Mouse (Mus musculus): ENCODE data around the gene Sfxn2. TPM values are rescaled to one million over a fixed set of nuclear protein-coding genes. Genes with fewer than 3 reads are reported as not detected.

The Sfxn2 gene
- polyA plus RNA-seq, 1 experiment = 6.5 TPM

DNA sequence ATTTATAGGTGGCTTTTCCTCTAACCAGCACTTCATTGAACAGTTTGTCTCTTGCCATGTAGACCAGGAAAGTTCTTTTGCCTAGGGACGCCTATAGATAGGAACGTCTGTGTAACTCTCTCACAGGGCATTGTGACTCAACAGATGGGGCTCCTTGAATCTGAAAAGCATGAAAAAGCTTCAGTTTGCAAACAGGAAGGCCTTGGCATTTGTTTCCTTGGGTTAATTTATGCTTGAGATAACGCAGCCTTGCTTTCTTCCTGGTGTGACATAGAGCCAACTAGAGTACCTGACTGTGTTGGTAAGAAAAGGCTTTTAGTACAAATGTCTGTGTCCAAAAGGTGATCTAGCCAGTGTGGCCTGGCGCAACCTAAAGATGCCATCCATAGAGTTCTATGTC, 29.2 kb downstream of the Sfxn2 start:
- H3K27ac ChIP-seq (ENCODE audit: control insufficient read depth, insufficient read depth, low read length) = no peak overlapping the region
- H3K36me3 ChIP-seq (ENCODE audit: control insufficient read depth, insufficient read depth, low read length) = no peaks in the 10 kb centered on the region
- WGBS = 81% methylated on average over 4 of the region's 4 CpGs
- H3K4me1 ChIP-seq (replicated peaks; ENCODE audit: control insufficient read depth, insufficient read depth, low read length) = peaks cover 25% of the 10 kb centered on the region
- no peak for DNase-seq
- no peaks in the 10 kb centered on the region for H3K27me3 ChIP-seq (ENCODE audit: control insufficient read depth, insufficient read depth, low read length)
- no peak overlapping the region for H3K4me3 ChIP-seq (ENCODE audit: control insufficient read depth, insufficient read depth, low read length)
- TF ChIP-seq POLR2A (IDR thresholded peaks at IDR 0.05; ENCODE audit: control insufficient read depth, extremely low read depth, insufficient read depth, low read length, poor library complexity) (no peak), CTCF (IDR thresholded peaks at IDR 0.05; ENCODE audit: borderline replicate concordance, control insufficient read depth, extremely low read depth, insufficient read depth, low read length, poor library complexity) (no peak)

DNA sequence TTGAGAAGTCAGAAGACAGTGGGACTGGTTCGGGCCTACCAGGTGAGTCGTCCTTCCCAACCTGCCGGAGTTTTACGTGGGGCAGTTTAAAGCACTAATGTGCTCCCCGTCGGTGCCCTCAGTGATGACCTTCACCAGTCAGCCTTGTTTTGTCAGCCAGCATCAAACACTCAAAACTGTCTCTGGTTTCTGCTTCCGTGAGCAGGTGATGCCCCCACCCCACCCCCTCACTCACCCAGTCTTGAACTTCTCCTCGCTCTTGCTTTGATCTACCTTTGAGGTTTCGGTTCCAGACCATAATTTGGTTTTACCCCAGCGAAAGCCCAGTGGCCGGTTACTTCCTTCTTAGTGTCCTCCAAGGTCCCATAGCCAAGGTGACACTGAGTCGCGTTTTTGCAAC, 33.6 kb downstream of the Sfxn2 start:
- Histone ChIP-seq H3K27ac (ENCODE audit: control insufficient read depth, insufficient read depth, low read length) (peak overlapping the region; percentile 10; the same call in 1 of the 2 replicates), H3K36me3 (ENCODE audit: control insufficient read depth, insufficient read depth, low read length) (peaks cover 9% of the 10 kb centered on the region; the same call in 1 of the 2 replicates), H3K4me3 (ENCODE audit: control insufficient read depth, insufficient read depth, low read length) (no peak overlapping the region), H3K4me1 (replicated peaks; ENCODE audit: control insufficient read depth, insufficient read depth, low read length) (peaks cover 20% of the 10 kb centered on the region), H3K27me3 (ENCODE audit: control insufficient read depth, insufficient read depth, low read length) (no peaks in the 10 kb centered on the region)
- DNase-seq = no peak
- TF ChIP-seq CTCF (IDR thresholded peaks at IDR 0.05; ENCODE audit: borderline replicate concordance, control insufficient read depth, extremely low read depth, insufficient read depth, low read length, poor library complexity) = no peak
- no peak for TF ChIP-seq POLR2A (IDR thresholded peaks at IDR 0.05; ENCODE audit: control insufficient read depth, extremely low read depth, insufficient read depth, low read length, poor library complexity)
- WGBS = 28% methylated on average over 13 of the region's 13 CpGs

DNA sequence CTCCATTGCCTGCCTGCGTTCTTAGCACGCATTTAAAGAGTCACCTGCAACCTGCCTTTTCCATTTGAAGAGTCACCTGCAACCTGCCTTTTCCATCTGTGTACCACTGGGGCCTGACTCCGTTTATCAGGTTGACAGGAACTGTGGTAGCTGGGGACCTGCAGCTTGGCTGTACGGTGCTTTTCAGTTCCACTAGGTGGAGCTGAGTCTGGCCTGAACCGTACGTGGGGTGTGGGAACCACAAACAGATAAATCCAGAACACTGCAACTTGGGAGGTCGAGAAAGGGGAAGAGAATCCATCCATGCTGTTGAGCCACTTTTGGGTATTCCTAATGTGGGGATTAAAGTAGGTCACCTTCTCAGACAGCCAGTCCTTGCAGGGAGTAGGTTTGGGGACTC, 34.3 kb downstream of the Sfxn2 start:
- Histone ChIP-seq H3K27me3 (ENCODE audit: control insufficient read depth, insufficient read depth, low read length) (no peaks in the 10 kb centered on the region), H3K36me3 (ENCODE audit: control insufficient read depth, insufficient read depth, low read length) (peaks cover 9% of the 10 kb centered on the region; the same call in 1 of the 2 replicates), H3K4me1 (replicated peaks; ENCODE audit: control insufficient read depth, insufficient read depth, low read length) (peaks cover 22% of the 10 kb centered on the region), H3K27ac (ENCODE audit: control insufficient read depth, insufficient read depth, low read length) (peak overlapping the region; percentile 10; the same call in 1 of the 2 replicates), H3K4me3 (ENCODE audit: control insufficient read depth, insufficient read depth, low read length) (no peak overlapping the region)
- WGBS = 28% methylated on average over 7 of the region's 7 CpGs
- peak; percentile 48 for DNase-seq
- TF ChIP-seq CTCF (IDR thresholded peaks at IDR 0.05; ENCODE audit: borderline replicate concordance, control insufficient read depth, extremely low read depth, insufficient read depth, low read length, poor library complexity) (no peak), POLR2A (IDR thresholded peaks at IDR 0.05; ENCODE audit: control insufficient read depth, extremely low read depth, insufficient read depth, low read length, poor library complexity) (no peak)

DNA sequence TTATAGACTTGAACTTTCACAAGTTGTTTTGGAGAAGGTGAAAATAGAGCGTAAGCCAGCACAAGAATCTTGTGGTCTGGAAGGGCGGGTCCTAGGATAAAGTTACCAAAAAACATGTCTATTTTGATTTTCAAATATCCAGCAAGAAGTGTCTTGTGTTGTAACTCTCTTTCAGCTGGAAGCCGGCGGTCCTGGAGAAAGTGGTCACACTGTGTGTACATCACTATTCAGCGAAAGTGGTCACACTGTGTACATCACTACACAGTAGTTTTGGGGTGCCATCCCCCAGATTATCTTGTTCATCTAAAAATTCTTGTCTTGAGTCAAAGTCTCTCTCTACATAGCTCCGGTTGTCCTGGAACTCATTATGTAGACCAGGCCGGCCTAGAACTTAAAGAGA, 35.0 kb downstream of the Sfxn2 start:
- peaks cover 9% of the 10 kb centered on the region; the same call in 1 of the 2 replicates for H3K36me3 ChIP-seq (ENCODE audit: control insufficient read depth, insufficient read depth, low read length)
- H3K27me3 ChIP-seq (ENCODE audit: control insufficient read depth, insufficient read depth, low read length) = no peaks in the 10 kb centered on the region
- 96% methylated on average over 7 of the region's 7 CpGs for whole genome bisulfite sequencing
- H3K4me1 ChIP-seq (replicated peaks; ENCODE audit: control insufficient read depth, insufficient read depth, low read length) = peaks cover 24% of the 10 kb centered on the region
- H3K4me3 ChIP-seq (ENCODE audit: control insufficient read depth, insufficient read depth, low read length) = no peak overlapping the region
- no peak for DNase-seq
- no peak overlapping the region for H3K27ac ChIP-seq (ENCODE audit: control insufficient read depth, insufficient read depth, low read length)
- TF ChIP-seq POLR2A (IDR thresholded peaks at IDR 0.05; ENCODE audit: control insufficient read depth, extremely low read depth, insufficient read depth, low read length, poor library complexity) = no peak
- TF ChIP-seq CTCF (IDR thresholded peaks at IDR 0.05; ENCODE audit: borderline replicate concordance, control insufficient read depth, extremely low read depth, insufficient read depth, low read length, poor library complexity) = no peak

DNA sequence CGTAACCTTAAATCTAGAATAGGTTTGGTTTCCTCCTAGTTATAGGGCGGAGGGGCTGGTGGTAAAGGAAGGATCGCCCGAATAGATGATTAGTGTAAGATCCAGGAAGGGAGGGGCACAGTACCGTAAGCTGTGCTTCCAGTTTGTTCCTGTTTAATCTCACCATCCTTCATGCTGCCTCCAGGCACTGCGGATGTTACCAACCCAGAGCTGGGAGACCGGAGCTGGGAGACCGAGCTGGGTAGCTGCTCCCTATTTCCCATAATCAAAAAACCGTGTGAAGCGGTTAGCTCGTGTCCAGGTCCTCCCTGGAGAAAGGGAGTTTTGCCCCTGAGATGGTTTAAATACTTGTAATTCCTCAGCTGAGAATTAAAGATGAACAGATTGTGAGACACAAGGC, 43.2 kb downstream of the Sfxn2 start:
- no peak for DNase-seq
- WGBS = 93% methylated on average over 11 of the region's 11 CpGs
- H3K27ac ChIP-seq (ENCODE audit: control insufficient read depth, insufficient read depth, low read length) = no peak overlapping the region
- no peak overlapping the region for H3K4me3 ChIP-seq (ENCODE audit: control insufficient read depth, insufficient read depth, low read length)
- H3K27me3 ChIP-seq (ENCODE audit: control insufficient read depth, insufficient read depth, low read length) = no peaks in the 10 kb centered on the region
- no peaks in the 10 kb centered on the region for H3K36me3 ChIP-seq (ENCODE audit: control insufficient read depth, insufficient read depth, low read length)
- peaks cover 62% of the 10 kb centered on the region for H3K4me1 ChIP-seq (replicated peaks; ENCODE audit: control insufficient read depth, insufficient read depth, low read length)
- TF ChIP-seq POLR2A (IDR thresholded peaks at IDR 0.05; ENCODE audit: control insufficient read depth, extremely low read depth, insufficient read depth, low read length, poor library complexity) (no peak), CTCF (IDR thresholded peaks at IDR 0.05; ENCODE audit: borderline replicate concordance, control insufficient read depth, extremely low read depth, insufficient read depth, low read length, poor library complexity) (no peak)

DNA sequence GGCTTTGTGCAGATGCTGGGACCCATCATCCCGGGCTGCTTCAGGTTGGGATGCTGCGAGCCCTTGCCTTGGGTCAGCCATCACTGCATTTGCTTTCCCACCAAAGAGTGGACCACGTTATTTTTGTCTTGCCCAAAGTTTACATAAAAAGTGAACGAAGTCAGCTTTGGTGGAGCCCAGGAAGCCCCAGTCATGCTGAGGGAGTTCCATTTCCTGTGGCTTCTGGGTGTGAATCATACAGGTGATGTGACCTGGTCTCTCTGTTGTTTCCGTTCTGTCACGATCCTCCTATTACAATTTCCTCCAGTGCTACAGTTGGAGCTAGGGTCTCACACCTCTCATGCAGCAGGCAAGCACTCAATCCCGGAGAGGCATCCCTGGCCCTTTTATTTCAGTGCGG, 44.2 kb downstream of the Sfxn2 start:
- Histone ChIP-seq H3K4me3 (ENCODE audit: control insufficient read depth, insufficient read depth, low read length) (no peak overlapping the region), H3K27me3 (ENCODE audit: control insufficient read depth, insufficient read depth, low read length) (no peaks in the 10 kb centered on the region), H3K36me3 (ENCODE audit: control insufficient read depth, insufficient read depth, low read length) (no peaks in the 10 kb centered on the region), H3K4me1 (replicated peaks; ENCODE audit: control insufficient read depth, insufficient read depth, low read length) (peaks cover 68% of the 10 kb centered on the region), H3K27ac (ENCODE audit: control insufficient read depth, insufficient read depth, low read length) (peak overlapping the region; percentile 31; the same call in 1 of the 2 replicates)
- no peak for TF ChIP-seq CTCF (IDR thresholded peaks at IDR 0.05; ENCODE audit: borderline replicate concordance, control insufficient read depth, extremely low read depth, insufficient read depth, low read length, poor library complexity)
- TF ChIP-seq POLR2A (IDR thresholded peaks at IDR 0.05; ENCODE audit: control insufficient read depth, extremely low read depth, insufficient read depth, low read length, poor library complexity) = no peak
- peak; percentile 18 for DNase-seq
- WGBS = 53% methylated on average over 8 of the region's 8 CpGs

DNA sequence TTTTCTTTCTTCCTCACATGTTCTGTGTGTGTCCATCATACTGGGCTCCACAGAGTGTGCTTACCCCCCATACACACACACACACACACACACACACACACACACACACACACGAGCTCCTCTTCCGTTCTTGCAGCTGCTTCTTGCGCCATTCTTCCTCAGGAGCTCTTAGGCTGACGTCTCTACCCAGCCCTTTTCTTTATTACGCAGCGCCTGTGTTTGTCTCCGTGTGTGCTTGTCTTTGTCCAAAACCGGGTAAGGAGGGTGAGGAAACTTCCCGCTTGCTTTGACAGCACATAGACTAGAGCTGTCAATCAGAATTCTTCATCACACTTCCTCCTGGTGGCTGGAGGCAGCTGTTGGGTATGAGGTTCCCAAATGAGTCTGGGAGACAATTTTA, 45.2 kb downstream of the Sfxn2 start:
- Histone ChIP-seq H3K4me3 (ENCODE audit: control insufficient read depth, insufficient read depth, low read length) (no peak overlapping the region), H3K4me1 (replicated peaks; ENCODE audit: control insufficient read depth, insufficient read depth, low read length) (peaks cover 67% of the 10 kb centered on the region), H3K27me3 (ENCODE audit: control insufficient read depth, insufficient read depth, low read length) (no peaks in the 10 kb centered on the region), H3K27ac (ENCODE audit: control insufficient read depth, insufficient read depth, low read length) (peak overlapping the region; percentile 5; the same call in 1 of the 2 replicates), H3K36me3 (ENCODE audit: control insufficient read depth, insufficient read depth, low read length) (no peaks in the 10 kb centered on the region)
- TF ChIP-seq POLR2A (IDR thresholded peaks at IDR 0.05; ENCODE audit: control insufficient read depth, extremely low read depth, insufficient read depth, low read length, poor library complexity) = no peak
- TF ChIP-seq CTCF (IDR thresholded peaks at IDR 0.05; ENCODE audit: borderline replicate concordance, control insufficient read depth, extremely low read depth, insufficient read depth, low read length, poor library complexity) = no peak
- no peak for DNase-seq
- WGBS = 51% methylated on average over 9 of the region's 9 CpGs

All from thymus, adult 2 months (tissue).